Mouse (Mus musculus) layer of hippocampus, postnatal 10 days (tissue): Measurements from ENCODE around the gene Ppox. TPM values are rescaled to one million over a fixed set of nuclear protein-coding genes. Genes with fewer than 3 reads are reported as not detected.

Experiments
- DNase-seq, 2 experiments: peaks; one replicate each; pipeline ENCODE4 v3.0.0; 2021; ENCODE audit warnings: low spot score in 2 of 2
- total RNA-seq, 2 experiments: library from RNA; stranded (reverse); gene quantifications; 2 replicates each; pipeline ENCODE4 v1.2.3; 2021

Gene Ppox
- total RNA-seq, 2 experiments from 2014 or later: 28.8 to 30.0 TPM

- no peak for DNase-seq
These were observed 12.6 kb downstream of the Ppox start for GRCm38 (mm10) chr1:171268341-171268740.

GRCm38 (mm10) chr1:171265971-171266744 is 14.8 kb downstream of the Ppox start:
- no peak for DNase-seq

GRCm38 (mm10) chr1:171263666-171264461 is 17.1 kb downstream of the Ppox start:
- DNase-seq: no peak

GRCm38 (mm10) chr1:171263185-171263611 is 17.8 kb downstream of the Ppox start:
- peak in 1 of 2 experiments; percentile 61 for DNase-seq

GRCm38 (mm10) chr1:171262594-171263130 is 18.3 kb downstream of the Ppox start:
- peak; percentile 76 to 81 for DNase-seq

GRCm38 (mm10) chr1:171260316-171260715 is 20.7 kb downstream of the Ppox start:
- DNase-seq: no peak

- no peak for DNase-seq
These were observed 22.1 kb downstream of the Ppox start for GRCm38 (mm10) chr1:171258921-171259320.

GRCm38 (mm10) chr1:171257781-171258180 is 23.2 kb downstream of the Ppox start:
- DNase-seq: no peak

GRCm38 (mm10) chr1:171256937-171257548 is 23.9 kb downstream of the Ppox start:
- DNase-seq: peak; percentile 69 to 77

- no peak for DNase-seq
These were observed 24.7 kb downstream of the Ppox start for GRCm38 (mm10) chr1:171256095-171256818.

GRCm38 (mm10) chr1:171252415-171252814 is 28.6 kb downstream of the Ppox start:
- no peak for DNase-seq

GRCm38 (mm10) chr1:171251594-171252324 is 29.2 kb downstream of the Ppox start:
- no peak for DNase-seq

- peak; percentile 49 to 51 for DNase-seq
These were observed 30.0 kb downstream of the Ppox start, which contains the start of gene Ndufs2 for GRCm38 (mm10) chr1:171250680-171251593. Ndufs2 (minus strand) TSS chr1:171251388.

- peak; percentile 65 to 72 for DNase-seq
These were observed 30.9 kb downstream of the Ppox start, which contains the start of gene Adamts4 for GRCm38 (mm10) chr1:171249913-171250600. Adamts4 (plus strand) TSS chr1:171250421.

GRCm38 (mm10) chr1:171248386-171249226 is 32.4 kb downstream of the Ppox start:
- DNase-seq: no peak

- DNase-seq: no peak
These were observed 33.1 kb downstream of the Ppox start for GRCm38 (mm10) chr1:171247916-171248315.

GRCm38 (mm10) chr1:171247453-171247841 is 33.5 kb downstream of the Ppox start:
- DNase-seq: no peak
